Mouse (Mus musculus): ENCODE results near the gene Copz1.
"Not testable (repeated sequence)": the region's sequence is repeated elsewhere in the genome, so short reads cannot be mapped to it uniquely, and the experiment has no call there.

Copz1 gene

GRCm38 (mm10) chr15:103272419-103273279, at the start of gene Copz1:
TSS of gene Copz1 (plus strand) at chr15:103272714.
- in situ Hi-C loops (cut with MboI): no loop called here

GRCm38 (mm10) chr15:103224161-103224560, 48.4 kb upstream of the Copz1 start:
- in situ Hi-C loops (cut with MboI): no loop called here

GRCm38 (mm10) chr15:103227022-103227421, 45.5 kb upstream of the Copz1 start:
- in situ Hi-C loops (cut with MboI): no loop called here

GRCm38 (mm10) chr15:103227572-103227971, 44.9 kb upstream of the Copz1 start:
- in situ Hi-C loops (cut with MboI): no loop called here

- in situ Hi-C loops (cut with MboI): no loop called here
Measured at GRCm38 (mm10) chr15:103228904-103229303, 43.6 kb upstream of the Copz1 start.

- in situ Hi-C loops (cut with MboI): no loop called here
Measured at GRCm38 (mm10) chr15:103233119-103233518, 39.4 kb upstream of the Copz1 start.

GRCm38 (mm10) chr15:103237295-103237694, 35.2 kb upstream of the Copz1 start:
- in situ Hi-C loops (cut with MboI): no loop called here

- in situ Hi-C loops (cut with MboI): no loop called here
Measured at GRCm38 (mm10) chr15:103239130-103239684, 33.3 kb upstream of the Copz1 start.

GRCm38 (mm10) chr15:103239685-103240159, 32.8 kb upstream of the Copz1 start, which contains the start of gene Cbx5:
TSS of gene Cbx5 (minus strand) at chr15:103239816.
- in situ Hi-C loops (cut with MboI): no loop called here

- in situ Hi-C loops (cut with MboI): no loop called here
Measured at GRCm38 (mm10) chr15:103240160-103241028, 32.1 kb upstream of the Copz1 start, which contains the start of gene Hnrnpa1. TSS of gene Hnrnpa1 (plus strand) at chr15:103240432.

GRCm38 (mm10) chr15:103241071-103242018, 31.2 kb upstream of the Copz1 start:
- in situ Hi-C loops (cut with MboI): not testable (repeated sequence)

GRCm38 (mm10) chr15:103242885-103243284, 29.6 kb upstream of the Copz1 start:
- in situ Hi-C loops (cut with MboI): no loop called here

- in situ Hi-C loops (cut with MboI): no loop called here
Measured at GRCm38 (mm10) chr15:103245616-103246015, 26.9 kb upstream of the Copz1 start.

GRCm38 (mm10) chr15:103247078-103247781, 25.3 kb upstream of the Copz1 start:
- in situ Hi-C loops (cut with MboI): no loop called here

GRCm38 (mm10) chr15:103247782-103248400, 24.6 kb upstream of the Copz1 start:
- in situ Hi-C loops (cut with MboI): no loop called here

- in situ Hi-C loops (cut with MboI): no loop called here
Measured at GRCm38 (mm10) chr15:103248401-103249313, 23.9 kb upstream of the Copz1 start.

GRCm38 (mm10) chr15:103249511-103249910, 23.0 kb upstream of the Copz1 start:
- in situ Hi-C loops (cut with MboI): not testable (repeated sequence)

GRCm38 (mm10) chr15:103250195-103250740, 22.2 kb upstream of the Copz1 start:
- in situ Hi-C loops (cut with MboI): no loop called here
